Mouse (Mus musculus) ES-E14 (cell line): ENCODE results near the gene Gm8765.
"Not testable (repeated sequence)": the region's sequence is repeated elsewhere in the genome, so short reads cannot be mapped to it uniquely, and the experiment has no call there.

Experiments
- ZC3H11A ChIP-seq: IDR thresholded peaks from 2 replicates; pipeline ENCODE4 v1.6.1; 2012; ENCODE audit warnings: low read depth, mild to moderate bottlenecking, inconsistent platforms, low read length, borderline replicate concordance
- ZNF384 ChIP-seq: IDR thresholded peaks from 2 replicates; pipeline ENCODE4 v1.6.1; 2012; ENCODE audit warnings: low read depth, low read length, inconsistent platforms

- TF ChIP-seq ZC3H11A, ZNF384: not testable (repeated sequence)
These were observed 52.2 kb downstream of the Gm8765 start for GRCm38 (mm10) chr13:50750282-50750681.
